Mouse (Mus musculus): ENCODE measurements around the gene Samd14. TPM values are rescaled to one million over a fixed set of nuclear protein-coding genes. Genes with fewer than 3 reads are reported as not detected.

The Samd14 gene
- polyA plus RNA-seq, 2 experiments, result 25.5 to 46.0 TPM

- H3K4me3 ChIP-seq (replicated peaks; ENCODE audit: low read length), result peak within 1 kb of the TSS; percentile 79
- under 1% methylated on average over 41 of the region's 41 CpGs for WGBS
- no peaks in the 10 kb centered on the region for H3K9me3 ChIP-seq (ENCODE audit: control insufficient read depth, low read length)
- ATAC-seq (ENCODE audit: low FRiP score, low read depth) (peak; percentile 98), DNase-seq (ENCODE audit: low spot score) (peak; percentile 95)
- no peak for TF ChIP-seq POLR2A (IDR thresholded peaks at IDR 0.05; ENCODE audit: borderline replicate concordance, extremely low read depth, insufficient read depth, insufficient read length)
- peak within 1 kb of the TSS; percentile 91 for H3K4me2 ChIP-seq (replicated peaks; ENCODE audit: low read depth, low read length, severe bottlenecking)
- H3K36me3 ChIP-seq (ENCODE audit: control insufficient read depth, insufficient read depth, low read length), result peaks cover 16% of the 10 kb centered on the region
- H3K27me3 ChIP-seq (ENCODE audit: control insufficient read depth, insufficient read depth, low read length), result no peaks in the 10 kb centered on the region
- H3K27ac ChIP-seq (replicated peaks; ENCODE audit: low read depth, low read length), result peak within 1 kb of the TSS; percentile 70
- peaks cover 12% of the 10 kb centered on the region for H3K4me1 ChIP-seq (ENCODE audit: control insufficient read depth, insufficient read depth, low read length)
- peak within 1 kb of the TSS; percentile 74 for H3K9ac ChIP-seq (ENCODE audit: low read depth, low read length, severe bottlenecking)
Measured at GRCm38 (mm10) chr11:95041139-95041609, 31.5 kb downstream of the Samd14 start, which contains the start of gene Pdk2. Gene Pdk2 (minus strand): TSS chr11:95041354.

- no peaks in the 10 kb centered on the region for H3K27me3 ChIP-seq (ENCODE audit: control insufficient read depth, insufficient read depth, low read length)
- H3K9me3 ChIP-seq (ENCODE audit: control insufficient read depth, low read length), result no peaks in the 10 kb centered on the region
- H3K9ac ChIP-seq (ENCODE audit: low read depth, low read length, severe bottlenecking), result peak overlapping the region; percentile 14; the same call in 1 of the 2 replicates
- no peak for TF ChIP-seq POLR2A (IDR thresholded peaks at IDR 0.05; ENCODE audit: borderline replicate concordance, extremely low read depth, insufficient read depth, insufficient read length)
- peaks cover 12% of the 10 kb centered on the region for H3K4me1 ChIP-seq (ENCODE audit: control insufficient read depth, insufficient read depth, low read length)
- ATAC-seq (ENCODE audit: low FRiP score, low read depth), result no peak
- peak; percentile 92 for DNase-seq (ENCODE audit: low spot score)
- peak overlapping the region; percentile 79 for H3K4me3 ChIP-seq (replicated peaks; ENCODE audit: low read length)
- H3K4me2 ChIP-seq (replicated peaks; ENCODE audit: low read depth, low read length, severe bottlenecking), result peak overlapping the region; percentile 91
- peaks cover 15% of the 10 kb centered on the region; the same call in 1 of the 2 replicates for H3K36me3 ChIP-seq (ENCODE audit: control insufficient read depth, insufficient read depth, low read length)
- WGBS, result under 1% methylated on average over 11 of the region's 11 CpGs
- H3K27ac ChIP-seq (replicated peaks; ENCODE audit: low read depth, low read length), result 0 out of 2 replicates have a peak overlapping the region, but pooled peaks have one; percentile 50
Measured at GRCm38 (mm10) chr11:95042096-95042495, 32.4 kb downstream of the Samd14 start.

GRCm38 (mm10) chr11:95043060-95043459 is 33.4 kb downstream of the Samd14 start:
- TF ChIP-seq POLR2A (IDR thresholded peaks at IDR 0.05; ENCODE audit: borderline replicate concordance, extremely low read depth, insufficient read depth, insufficient read length), result no peak
- no peaks in the 10 kb centered on the region for H3K27me3 ChIP-seq (ENCODE audit: control insufficient read depth, insufficient read depth, low read length)
- 86% methylated on average over 4 of the region's 4 CpGs for WGBS
- no peak overlapping the region for H3K9ac ChIP-seq (ENCODE audit: low read depth, low read length, severe bottlenecking)
- no peaks in the 10 kb centered on the region for H3K9me3 ChIP-seq (ENCODE audit: control insufficient read depth, low read length)
- H3K4me3 ChIP-seq (replicated peaks; ENCODE audit: low read length), result no peak overlapping the region
- no peak for DNase-seq (ENCODE audit: low spot score)
- H3K4me2 ChIP-seq (replicated peaks; ENCODE audit: low read depth, low read length, severe bottlenecking), result no peak overlapping the region
- H3K27ac ChIP-seq (replicated peaks; ENCODE audit: low read depth, low read length), result no peak overlapping the region
- peaks cover 12% of the 10 kb centered on the region for H3K4me1 ChIP-seq (ENCODE audit: control insufficient read depth, insufficient read depth, low read length)
- peaks cover 10% of the 10 kb centered on the region; the same call in 1 of the 2 replicates for H3K36me3 ChIP-seq (ENCODE audit: control insufficient read depth, insufficient read depth, low read length)
- no peak for ATAC-seq (ENCODE audit: low FRiP score, low read depth)

- Histone ChIP-seq H3K4me2 (replicated peaks; ENCODE audit: low read depth, low read length, severe bottlenecking) (no peak overlapping the region), H3K4me3 (replicated peaks; ENCODE audit: low read length) (no peak overlapping the region), H3K4me1 (ENCODE audit: control insufficient read depth, insufficient read depth, low read length) (peaks cover 12% of the 10 kb centered on the region), H3K9ac (ENCODE audit: low read depth, low read length, severe bottlenecking) (no peak overlapping the region), H3K27me3 (ENCODE audit: control insufficient read depth, insufficient read depth, low read length) (no peaks in the 10 kb centered on the region), H3K27ac (replicated peaks; ENCODE audit: low read depth, low read length) (no peak overlapping the region), H3K36me3 (ENCODE audit: control insufficient read depth, insufficient read depth, low read length) (peaks cover 4% of the 10 kb centered on the region; the same call in 1 of the 2 replicates), H3K9me3 (ENCODE audit: control insufficient read depth, low read length) (no peaks in the 10 kb centered on the region)
- DNase-seq (ENCODE audit: low spot score), result no peak
- no peak for TF ChIP-seq POLR2A (IDR thresholded peaks at IDR 0.05; ENCODE audit: borderline replicate concordance, extremely low read depth, insufficient read depth, insufficient read length)
- WGBS, result 50% methylated on average over 7 of the region's 7 CpGs
- ATAC-seq (ENCODE audit: low FRiP score, low read depth), result no peak
Measured at GRCm38 (mm10) chr11:95043608-95044007, 33.9 kb downstream of the Samd14 start.

GRCm38 (mm10) chr11:95044185-95044870 is 34.6 kb downstream of the Samd14 start:
- Histone ChIP-seq H3K4me3 (replicated peaks; ENCODE audit: low read length) (no peak overlapping the region), H3K9ac (ENCODE audit: low read depth, low read length, severe bottlenecking) (no peak overlapping the region), H3K27ac (replicated peaks; ENCODE audit: low read depth, low read length) (no peak overlapping the region), H3K36me3 (ENCODE audit: control insufficient read depth, insufficient read depth, low read length) (no peaks in the 10 kb centered on the region), H3K9me3 (ENCODE audit: control insufficient read depth, low read length) (no peaks in the 10 kb centered on the region), H3K4me2 (replicated peaks; ENCODE audit: low read depth, low read length, severe bottlenecking) (no peak overlapping the region), H3K4me1 (ENCODE audit: control insufficient read depth, insufficient read depth, low read length) (peaks cover 12% of the 10 kb centered on the region), H3K27me3 (ENCODE audit: control insufficient read depth, insufficient read depth, low read length) (no peaks in the 10 kb centered on the region)
- WGBS, result 58% methylated on average over 12 of the region's 13 CpGs
- no peak for ATAC-seq (ENCODE audit: low FRiP score, low read depth)
- no peak for DNase-seq (ENCODE audit: low spot score)
- TF ChIP-seq POLR2A (IDR thresholded peaks at IDR 0.05; ENCODE audit: borderline replicate concordance, extremely low read depth, insufficient read depth, insufficient read length), result no peak

Measured in limb, embryonic 14.5 days (tissue).